Mouse (Mus musculus) kidney, postnatal 0 days (tissue): ENCODE measurements around the gene Pou3f1. TPM values are rescaled to one million over a fixed set of nuclear protein-coding genes. Genes with fewer than 3 reads are reported as not detected.

ENCODE experiments used
- ATAC-seq: fragments of 200-750 bp; cut with Nextera tagmentation; replicated peaks from 2 replicates; pipeline ENCODE4 v1.8.0; 2017; ENCODE audit warnings: low read depth, moderate number of reproducible peaks, moderate TSS enrichment, moderate library complexity; ENCODE audit not compliant: low FRiP score
- DNase-seq: peaks from one replicate; pipeline ENCODE4 v3.0.0-alpha.2; 2016; ENCODE audit warnings: low spot score
- H3K27ac ChIP-seq: fragments of 300-500 bp; sonication (generic); 2 replicates; pipeline ENCODE4 v1.5.1; 2014; ENCODE audit warnings: mild to moderate bottlenecking
- H3K27me3 ChIP-seq: fragments of 300-500 bp; sonication (generic); 2 replicates; pipeline ENCODE4 v1.6.1; 2014; ENCODE audit warnings: low read length, mixed read lengths; ENCODE audit not compliant: insufficient read depth
- H3K36me3 ChIP-seq: fragments of 300-500 bp; sonication (generic); 2 replicates; pipeline ENCODE4 v1.6.1; 2014; ENCODE audit warnings: low read length, mixed read lengths; ENCODE audit not compliant: insufficient read depth
- H3K4me1 ChIP-seq: fragments of 300-500 bp; sonication (generic); replicated peaks from 2 replicates; pipeline ENCODE4 v1.6.1; 2014; ENCODE audit warnings: antibody characterized with exemption, low read length, mixed read lengths; ENCODE audit not compliant: insufficient read depth
- H3K4me2 ChIP-seq: fragments of 300-500 bp; sonication (generic); 2 replicates; pipeline ENCODE4 v1.6.1; 2014; ENCODE audit warnings: mild to moderate bottlenecking, low read length, moderate library complexity, mixed read lengths
- H3K4me3 ChIP-seq: fragments of 300-500 bp; sonication (generic); replicated peaks from 2 replicates; pipeline ENCODE4 v1.5.1; 2014; ENCODE audit warnings: low read depth, low read length
- H3K9ac ChIP-seq: fragments of 300-500 bp; sonication (generic); 2 replicates; pipeline ENCODE4 v1.6.1; 2014; ENCODE audit warnings: low read depth, low read length
- H3K9me3 ChIP-seq: fragments of 300-500 bp; sonication (generic); replicated peaks from 2 replicates; pipeline ENCODE4 v1.6.1; 2016; ENCODE audit warnings: low read length, inconsistent platforms, mixed read lengths
- CTCF ChIP-seq: IDR thresholded peaks from 2 replicates; pipeline ENCODE4 v1.5.1; 2016; ENCODE audit warnings: antibody characterized with exemption, low read depth, mild to moderate bottlenecking, moderate library complexity
- WGBS: fragments of 180-500 bp; shearing (Covaris S2); extraction: QIAGEN DNeasy Blood & Tissue Kit; methylation state at CpG from one replicate; pipeline ENCODE4 v1.1.7; 2014; 5-methylcytosine and 5-hydroxymethylcytosine counted together
- polyA plus RNA-seq: library from polyadenylated mRNA; unstranded; fragments of >200 nt; fragmentation: Nextera tagmentation; extraction: Ambion mirVana; gene quantifications from 2 replicates; pipeline ENCODE4 v1.2.1, GENCODE M21; 2015

Pou3f1 gene
- polyA plus RNA-seq, 1 experiment from 2014 or later, result 0.57 TPM

DNA sequence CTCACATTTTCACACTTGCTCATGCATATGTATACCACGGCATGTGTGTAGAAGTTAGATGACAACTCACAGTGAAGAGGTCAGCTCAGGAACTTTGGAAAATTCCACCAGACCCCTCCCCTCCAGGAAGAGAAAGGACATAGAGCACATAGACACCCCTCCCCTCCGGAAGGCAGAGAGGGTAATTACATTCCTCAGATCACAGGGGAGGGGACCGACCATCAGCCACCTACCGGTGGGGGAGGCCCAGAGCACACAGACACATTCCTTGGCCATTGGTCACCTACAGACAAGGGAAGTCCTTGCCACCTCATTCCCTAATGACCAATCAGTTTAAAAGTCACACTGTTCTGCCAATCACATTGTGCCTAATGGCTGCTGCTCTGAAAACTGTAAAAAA, 25.2 kb upstream of the Pou3f1 start:
- Histone ChIP-seq H3K27ac (no peak overlapping the region), H3K9me3 (no peaks in the 10 kb centered on the region), H3K4me1 (no peaks in the 10 kb centered on the region), H3K27me3 (no peaks in the 10 kb centered on the region), H3K4me2 (no peak overlapping the region), H3K4me3 (no peak overlapping the region), H3K36me3 (no peaks in the 10 kb centered on the region), H3K9ac (no peak overlapping the region)
- DNase-seq (no peak), ATAC-seq (no peak)
- no peak for TF ChIP-seq CTCF
- 25% methylated on average over 4 of the region's 4 CpGs for WGBS

DNA sequence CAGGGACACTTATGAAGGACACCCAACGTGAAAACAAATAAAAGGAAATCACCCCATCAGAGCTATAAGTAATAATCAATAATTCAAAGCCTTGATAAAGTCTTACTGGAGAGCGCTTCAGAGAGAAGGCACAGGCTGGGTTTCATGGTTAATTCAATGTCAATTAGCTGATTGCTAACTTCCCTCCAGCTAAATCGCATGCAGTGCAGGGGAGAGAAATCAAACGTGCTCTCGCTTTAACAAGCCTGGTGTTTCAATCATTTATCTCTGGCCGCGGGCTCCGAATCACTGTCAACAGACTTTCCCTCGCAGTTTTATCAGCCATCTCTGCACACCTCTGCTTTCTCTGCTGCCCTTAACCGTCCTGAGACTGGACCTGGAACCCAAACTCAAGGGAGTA, 23.8 kb upstream of the Pou3f1 start:
- H3K4me1 ChIP-seq, result no peaks in the 10 kb centered on the region
- H3K27ac ChIP-seq, result no peak overlapping the region
- no peak overlapping the region for H3K4me3 ChIP-seq
- H3K27me3 ChIP-seq, result no peaks in the 10 kb centered on the region
- 77% methylated on average over 10 of the region's 10 CpGs for WGBS
- no peak overlapping the region for H3K4me2 ChIP-seq
- no peaks in the 10 kb centered on the region for H3K9me3 ChIP-seq
- DNase-seq (no peak), ATAC-seq (no peak)
- H3K36me3 ChIP-seq, result no peaks in the 10 kb centered on the region
- TF ChIP-seq CTCF, result no peak
- H3K9ac ChIP-seq, result no peak overlapping the region

DNA sequence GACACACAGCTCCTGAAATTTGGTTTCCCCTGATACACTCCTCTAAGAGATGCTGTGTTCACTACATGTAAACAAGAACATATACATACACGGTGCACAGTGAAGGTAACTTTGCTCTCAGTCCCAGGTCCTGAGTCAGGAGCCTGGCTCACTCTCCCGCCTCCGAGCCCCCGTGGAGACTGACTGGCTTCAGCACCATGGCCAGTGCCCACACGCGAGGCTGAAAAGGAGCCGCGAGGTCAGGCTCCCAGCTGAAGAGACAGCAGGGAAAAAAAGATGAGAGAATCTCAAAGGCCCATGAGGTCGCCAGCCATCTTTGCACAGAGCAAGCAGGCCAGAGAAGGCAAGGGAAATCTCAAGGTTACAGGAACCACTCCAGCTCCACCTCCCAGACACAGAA, 23.3 kb upstream of the Pou3f1 start:
- no peak for TF ChIP-seq CTCF
- Histone ChIP-seq H3K4me1 (no peaks in the 10 kb centered on the region), H3K27me3 (no peaks in the 10 kb centered on the region), H3K9ac (no peak overlapping the region), H3K27ac (no peak overlapping the region), H3K4me2 (no peak overlapping the region), H3K36me3 (no peaks in the 10 kb centered on the region), H3K4me3 (no peak overlapping the region), H3K9me3 (no peaks in the 10 kb centered on the region)
- WGBS, result 1% methylated on average over 9 of the region's 9 CpGs
- peak; percentile 73 for DNase-seq
- no peak for ATAC-seq

DNA sequence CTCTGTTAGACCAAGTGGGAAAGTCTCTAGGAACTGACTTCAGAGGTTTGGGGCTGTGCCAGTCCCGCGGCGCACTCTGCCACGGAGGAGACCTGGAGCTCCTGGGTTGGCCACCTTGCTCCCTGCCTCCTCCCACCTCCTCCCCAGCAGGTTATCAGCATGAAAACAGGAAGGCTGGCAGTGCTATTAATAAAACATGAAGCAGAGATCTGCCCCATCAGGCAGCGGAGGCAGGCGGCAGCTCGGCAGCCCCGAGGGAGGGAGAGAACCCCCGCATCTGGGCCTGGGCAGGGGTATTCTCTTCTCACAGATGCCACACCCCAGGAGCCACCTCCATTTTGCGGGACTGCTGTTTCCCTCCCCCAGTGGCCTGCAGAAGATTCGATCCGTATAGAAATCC, 16.9 kb upstream of the Pou3f1 start:
- H3K9ac ChIP-seq, result no peak overlapping the region
- H3K4me3 ChIP-seq, result no peak overlapping the region
- H3K27ac ChIP-seq, result no peak overlapping the region
- 16% methylated on average over 12 of the region's 12 CpGs for WGBS
- H3K4me1 ChIP-seq, result no peaks in the 10 kb centered on the region
- no peak for ATAC-seq
- TF ChIP-seq CTCF, result no peak
- 0 out of 2 replicates have a peak, but pooled peaks cover 5% of the 10 kb centered on the region for H3K27me3 ChIP-seq
- no peak overlapping the region for H3K4me2 ChIP-seq
- no peak for DNase-seq
- H3K36me3 ChIP-seq, result no peaks in the 10 kb centered on the region
- no peaks in the 10 kb centered on the region for H3K9me3 ChIP-seq

DNA sequence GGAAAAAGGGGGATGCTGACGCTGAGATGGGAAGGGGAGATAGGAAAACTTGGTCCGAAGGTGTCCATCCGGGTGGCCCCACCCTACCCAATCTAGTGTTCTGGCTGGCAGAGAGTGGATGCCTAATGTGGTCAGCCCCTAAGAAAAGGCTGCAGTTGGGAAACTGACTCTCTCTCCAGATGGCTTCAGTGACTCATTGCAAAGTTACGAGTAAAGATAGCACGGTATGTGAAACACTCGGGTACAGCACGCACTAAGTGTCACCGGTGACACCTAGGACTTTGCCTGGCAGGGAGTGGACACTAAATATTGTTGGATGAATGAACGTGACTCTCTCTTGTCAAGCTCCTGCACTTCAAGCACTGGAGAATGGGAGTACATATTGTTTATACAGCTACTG, 12.7 kb upstream of the Pou3f1 start:
- Histone ChIP-seq H3K4me1 (0 out of 2 replicates have a peak, but pooled peaks cover 7% of the 10 kb centered on the region), H3K9ac (no peak overlapping the region), H3K27me3 (peaks cover 5% of the 10 kb centered on the region; the same call in 1 of the 2 replicates), H3K27ac (no peak overlapping the region), H3K4me2 (no peak overlapping the region), H3K4me3 (no peak overlapping the region), H3K9me3 (no peaks in the 10 kb centered on the region), H3K36me3 (no peaks in the 10 kb centered on the region)
- WGBS, result 86% methylated on average over 9 of the region's 9 CpGs
- no peak for DNase-seq
- no peak for TF ChIP-seq CTCF
- ATAC-seq, result no peak

DNA sequence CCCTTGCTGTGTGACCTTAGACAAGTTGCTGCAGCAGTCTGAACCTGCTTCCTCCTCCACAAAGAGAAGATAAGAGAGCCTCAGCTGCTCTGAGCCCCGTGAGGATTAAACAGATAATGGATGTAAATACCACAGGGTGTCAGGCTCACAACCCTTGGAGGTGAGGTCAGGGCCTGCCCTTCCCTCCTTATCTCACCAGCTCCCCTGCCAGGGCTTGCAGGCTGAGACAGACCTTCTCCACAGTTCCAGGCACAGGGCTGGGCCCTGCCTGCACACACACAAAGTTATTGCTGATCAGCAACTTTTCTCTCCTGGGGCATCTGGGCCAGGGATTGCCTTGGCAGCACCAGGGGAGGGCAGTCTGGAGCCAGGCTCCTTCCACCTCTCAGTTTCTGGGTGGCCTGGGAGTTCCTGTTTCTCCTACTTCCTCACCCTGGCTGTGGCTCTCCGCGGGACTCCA, 11.6 kb upstream of the Pou3f1 start:
- Histone ChIP-seq H3K4me1 (0 out of 2 replicates have a peak, but pooled peaks cover 7% of the 10 kb centered on the region), H3K36me3 (no peaks in the 10 kb centered on the region), H3K27ac (no peak overlapping the region), H3K27me3 (peaks cover 5% of the 10 kb centered on the region; the same call in 1 of the 2 replicates), H3K9ac (no peak overlapping the region), H3K9me3 (no peaks in the 10 kb centered on the region), H3K4me3 (no peak overlapping the region), H3K4me2 (no peak overlapping the region)
- WGBS, result 30% methylated on average over 3 of the region's 3 CpGs
- no peak; the same call in 1 of the 2 replicates for ATAC-seq
- no peak for DNase-seq
- TF ChIP-seq CTCF, result peak; percentile 25; the same call in 1 of the 2 replicates

DNA sequence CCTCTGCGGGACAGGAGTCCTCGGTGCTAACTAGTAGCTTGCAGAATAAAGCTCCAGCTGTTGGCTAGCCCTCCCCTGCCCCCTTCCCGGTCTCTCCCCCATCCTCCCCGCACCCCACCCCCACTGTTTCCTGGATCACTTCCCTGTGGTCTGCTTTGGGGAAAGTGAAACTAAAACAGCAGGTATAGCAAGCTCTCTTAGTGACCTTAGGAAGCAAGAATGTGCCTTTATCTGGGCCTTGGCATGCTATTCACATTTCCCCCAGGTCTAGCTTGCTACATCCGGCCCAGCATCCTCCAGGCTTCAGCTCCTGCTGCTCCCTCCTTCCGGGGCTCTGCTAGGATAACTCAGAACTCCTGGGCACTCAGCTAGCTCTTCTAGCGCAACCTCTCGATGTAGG, 10.0 kb upstream of the Pou3f1 start:
- Histone ChIP-seq H3K4me2 (peak overlapping the region; percentile 37), H3K27me3 (peaks cover 4% of the 10 kb centered on the region; the same call in 1 of the 2 replicates), H3K9me3 (no peaks in the 10 kb centered on the region), H3K27ac (no peak overlapping the region), H3K4me3 (no peak overlapping the region), H3K4me1 (0 out of 2 replicates have a peak, but pooled peaks cover 7% of the 10 kb centered on the region), H3K9ac (no peak overlapping the region), H3K36me3 (no peaks in the 10 kb centered on the region)
- ATAC-seq (no peak), DNase-seq (peak; percentile 33)
- WGBS, result 20% methylated on average over 8 of the region's 8 CpGs
- TF ChIP-seq CTCF, result no peak
